Mouse (Mus musculus) thymus, adult 2 months (tissue): ENCODE measurements at regions not wholly inside any gene's neighbourhood (a gene's known extent, or its start where the extent isn't known, plus 50 kb on each side); places are given as distances from the start of the nearest gene placed in this dataset.

ENCODE experiments used
- CTCF ChIP-seq: fragments of 200-500 bp; IDR thresholded peaks from 2 replicates; pipeline ENCODE4 v1.5.1; 2012; ENCODE audit warnings: mild to moderate bottlenecking, control low read depth, low read length, moderate library complexity, borderline replicate concordance; ENCODE audit not compliant: control insufficient read depth, poor library complexity, insufficient read depth; ENCODE audit errors: extremely low read depth
- POLR2A ChIP-seq: fragments of 200-500 bp; IDR thresholded peaks from 2 replicates; pipeline ENCODE4 v1.6.1; 2012; ENCODE audit warnings: mild to moderate bottlenecking, low read length, control low read depth, moderate library complexity; ENCODE audit not compliant: control insufficient read depth, poor library complexity, insufficient read depth; ENCODE audit errors: extremely low read depth

DNA sequence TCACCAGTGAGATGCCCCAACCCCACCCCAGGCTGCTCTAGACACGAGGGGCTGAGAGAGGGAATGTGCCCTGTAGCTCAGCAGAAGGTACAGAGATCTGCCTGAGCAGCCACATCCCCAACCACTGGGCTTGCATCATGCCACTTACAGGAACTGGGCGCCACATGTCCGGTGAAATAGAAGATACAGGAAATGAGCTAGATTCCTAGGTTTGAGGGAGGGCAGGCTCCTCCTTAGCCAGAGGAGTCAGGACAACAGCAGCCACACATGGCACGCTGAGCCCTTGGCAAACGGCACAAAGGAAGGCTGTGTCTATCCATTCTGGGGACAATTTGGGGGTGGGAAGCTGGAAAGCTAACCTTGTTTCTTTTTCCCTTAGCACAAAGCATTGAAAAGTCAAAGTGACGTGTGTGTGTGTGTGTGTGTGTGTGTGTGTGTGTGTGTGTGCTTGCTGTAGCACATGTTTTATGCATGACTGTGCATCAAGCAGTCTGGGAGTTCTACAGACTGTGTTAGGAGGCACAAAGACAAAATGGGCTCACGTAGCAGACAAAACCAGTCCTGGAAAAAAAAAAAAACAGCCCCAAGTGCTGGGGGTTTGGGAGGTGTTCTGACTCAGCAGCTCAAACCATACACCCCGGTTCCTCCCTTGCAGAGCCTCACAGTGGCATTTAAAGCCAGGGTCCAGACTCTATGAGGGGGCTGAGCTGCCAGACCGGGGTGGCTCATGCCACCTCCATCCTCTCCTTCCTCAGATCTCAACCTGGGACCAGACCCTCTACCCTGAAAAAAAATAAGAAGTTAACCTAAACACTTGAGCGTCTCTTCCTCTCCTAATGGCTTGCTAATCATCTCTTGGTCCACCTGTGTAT lies 343.7 kb upstream of the Smim15 start:
- TF ChIP-seq POLR2A, result no peak
- TF ChIP-seq CTCF, result no peak
